Mouse (Mus musculus) bone marrow macrophage, adult 2 months (primary cell): ENCODE results near the gene Itga7.

ENCODE experiments used
- CTCF ChIP-seq: IDR thresholded peaks from 2 replicates; pipeline ENCODE4 v1.5.1; 2012; ENCODE audit warnings: low read depth, mild to moderate bottlenecking, low read length, moderate library complexity
- POLR2A ChIP-seq: IDR thresholded peaks from 2 replicates; pipeline ENCODE4 v1.6.1; 2012; ENCODE audit warnings: mild to moderate bottlenecking, low read depth, low read length, borderline replicate concordance

- TF ChIP-seq POLR2A (no peak), CTCF (peak; percentile 67)
Observed at GRCm38 (mm10) chr10:128945675-128946074, 12.1 kb downstream of the Itga7 start.
